ENCODE assay signal across 8 mouse cellular contexts in genomic region chr9:74974758-74975157, GRCm38 (mm10). TPM values are rescaled to one million over a fixed set of nuclear protein-coding genes. Genes with fewer than 3 reads are reported as not detected.
DNase-seq lines count a peak whose midpoint lies in the region; ATAC-seq and TF ChIP-seq lines count a peak whose summit lies in the region.

No protein-coding gene starts in this region.

- WGBS in heart, embryonic 11.5 days (ENCODE audit: insufficient replicate concordance): 2% methylated on average over 11 of the region's 11 CpGs
- WGBS in limb, embryonic 10.5 days: 5% methylated on average over 11 of the region's 11 CpGs
- under 1% methylated on average over 11 of the region's 11 CpGs for WGBS in midbrain, embryonic 15.5 days

- TF ChIP-seq CTCF in cortical plate, adult 2 months (IDR thresholded peaks at IDR 0.05; ENCODE audit: extremely low read depth, insufficient read depth, low read length): no peak

- H3K9me3 ChIP-seq in megakaryocyte, embryonic 14.5 days: no peaks in the 10 kb centered on the region
- no peaks in the 10 kb centered on the region for H3K9me3 ChIP-seq in heart, embryonic 11.5 days (replicated peaks; ENCODE audit: control insufficient read depth, low read length)
- no peaks in the 10 kb centered on the region for H3K9me3 ChIP-seq in limb, embryonic 10.5 days (replicated peaks)
- H3K9me3 ChIP-seq in midbrain, embryonic 15.5 days: no peaks in the 10 kb centered on the region

- no peak for ATAC-seq in megakaryocyte, adult 5-6 weeks (ENCODE audit: poor library complexity, severe bottlenecking)
- no peak for ATAC-seq in heart, embryonic 11.5 days (replicated peaks; ENCODE audit: insufficient number of reproducible peaks, low FRiP score, low TSS enrichment)
- ATAC-seq in midbrain, embryonic 15.5 days (replicated peaks): no peak
- no peak for ATAC-seq in megakaryocyte progenitor cell, adult 5-6 weeks (replicated peaks; ENCODE audit: poor library complexity)

- H3K27me3 ChIP-seq in megakaryocyte, embryonic 14.5 days (replicated peaks): no peaks in the 10 kb centered on the region
- H3K27me3 ChIP-seq in heart, embryonic 11.5 days (ENCODE audit: control insufficient read depth, insufficient read depth, low read length): no peaks in the 10 kb centered on the region
- no peaks in the 10 kb centered on the region for H3K27me3 ChIP-seq in limb, embryonic 10.5 days (ENCODE audit: low read depth, poor library complexity, severe bottlenecking)
- no peaks in the 10 kb centered on the region for H3K27me3 ChIP-seq in midbrain, embryonic 15.5 days (replicated peaks)

- peak overlapping the region; percentile 50 for H3K4me3 ChIP-seq in megakaryocyte, embryonic 14.5 days (replicated peaks)
- no peak overlapping the region for H3K4me3 ChIP-seq in cortical plate, adult 2 months (ENCODE audit: insufficient read depth, low read length)
- no peak overlapping the region for H3K4me3 ChIP-seq in heart, embryonic 11.5 days (ENCODE audit: low read depth, low read length)
- peak overlapping the region; percentile 21; the same call in 1 of the 2 replicates for H3K4me3 ChIP-seq in limb, embryonic 10.5 days
- H3K4me3 ChIP-seq in midbrain, embryonic 15.5 days: no peak overlapping the region

- H3K4me2 ChIP-seq in heart, embryonic 11.5 days: peak overlapping the region; percentile 79
- peak overlapping the region; percentile 56 for H3K4me2 ChIP-seq in midbrain, embryonic 15.5 days

- DNase-seq in limb, embryonic 10.5 days (ENCODE audit: low spot score): peak; percentile 40
- DNase-seq in spleen, postnatal 4 days (ENCODE audit: low spot score in 2 of 2): no peak

- H3K36me3 ChIP-seq in megakaryocyte, embryonic 14.5 days (replicated peaks; ENCODE audit: low read length): peaks cover 52% of the 10 kb centered on the region
- H3K36me3 ChIP-seq in heart, embryonic 11.5 days (ENCODE audit: control insufficient read depth, insufficient read depth, low read length): no peaks in the 10 kb centered on the region
- no peaks in the 10 kb centered on the region for H3K36me3 ChIP-seq in limb, embryonic 10.5 days
- H3K36me3 ChIP-seq in midbrain, embryonic 15.5 days (replicated peaks): no peaks in the 10 kb centered on the region

- H3K27ac ChIP-seq in cortical plate, adult 2 months (ENCODE audit: insufficient read depth, low read length): peak overlapping the region; percentile 55
- peak overlapping the region; percentile 87 for H3K27ac ChIP-seq in heart, embryonic 11.5 days (ENCODE audit: low read depth, low read length)
- H3K27ac ChIP-seq in limb, embryonic 10.5 days: peak overlapping the region; percentile 51; the same call in 1 of the 2 replicates
- H3K27ac ChIP-seq in midbrain, embryonic 15.5 days: peak overlapping the region; percentile 94

- H3K9ac ChIP-seq in heart, embryonic 11.5 days (ENCODE audit: low read depth, low read length): peak overlapping the region; percentile 56; the same call in 1 of the 2 replicates
- peak overlapping the region; percentile 28; the same call in 1 of the 2 replicates for H3K9ac ChIP-seq in midbrain, embryonic 15.5 days

- H3K4me1 ChIP-seq in megakaryocyte, embryonic 14.5 days: peaks cover 83% of the 10 kb centered on the region
- peaks cover 9% of the 10 kb centered on the region for H3K4me1 ChIP-seq in cortical plate, adult 2 months (ENCODE audit: control insufficient read depth, insufficient read depth, low read length)
- H3K4me1 ChIP-seq in heart, embryonic 11.5 days (ENCODE audit: control insufficient read depth, insufficient read depth, low read length): peaks cover 16% of the 10 kb centered on the region
- H3K4me1 ChIP-seq in limb, embryonic 10.5 days: peaks cover 21% of the 10 kb centered on the region
- H3K4me1 ChIP-seq in midbrain, embryonic 15.5 days: peaks cover 43% of the 10 kb centered on the region

- no peak for TF ChIP-seq POLR2A in cortical plate, adult 2 months (IDR thresholded peaks at IDR 0.05; ENCODE audit: extremely low read depth, insufficient read depth, low read length)

RNA-seq across cellular contexts. Expression of gene Fam214a, which starts 22.1 kb away (rescaled TPM):
- polyA plus RNA-seq in megakaryocyte, embryonic 14.5 days (2012; ENCODE audit: insufficient read depth, low replicate concordance): 1.3 and 5.1 TPM in 2 replicates
- total RNA-seq in megakaryocyte, adult 5-6 weeks (2015): 11.8 and 14.1 TPM in 2 replicates
- 9.3 and 10.5 TPM in 2 replicates for total RNA-seq in megakaryocyte, adult 5-6 weeks (2017)
- 26.5 and 27.7 TPM in 2 replicates for polyA plus RNA-seq in cortical plate, adult 2 months (2012; rRNA removed)
- 9.7 and 9.9 TPM in 2 replicates for polyA plus RNA-seq in heart, embryonic 11.5 days (2014; fragmentation: Nextera tagmentation; extraction: Ambion mirVana)
- polyA plus RNA-seq in limb, embryonic 10.5 days (2016; fragmentation: Nextera tagmentation; extraction: Ambion mirVana): 4.0 and 6.4 TPM in 2 replicates
- polyA plus RNA-seq in midbrain, embryonic 15.5 days (2015; fragmentation: Nextera tagmentation; extraction: Ambion mirVana): 25.2 and 28.1 TPM in 2 replicates
- total RNA-seq in megakaryocyte progenitor cell, adult 5-6 weeks (2015): 6.9 and 7.1 TPM in 2 replicates
- total RNA-seq in megakaryocyte progenitor cell, adult 5-6 weeks (2017): 6.6 and 7.1 TPM in 2 replicates

Comparison
In these comparisons a context has a peak if more than half of its experiments do, and no peak if none do; other contexts are left out.
1. H3K4me3 ChIP-seq: peak in megakaryocyte, embryonic 14.5 days (single experiment) and limb, embryonic 10.5 days (single experiment); none in cortical plate, adult 2 months (single experiment), heart, embryonic 11.5 days (single experiment) and midbrain, embryonic 15.5 days (single experiment).
2. Peak in every context shown above with its lines, with median percentiles within 50 percentile points of each other: H3K27ac ChIP-seq.